23 mouse cellular contexts compared by ENCODE assay signal in genomic region chr12:79456251-79456650, GRCm38 (mm10).
DNase-seq lines count a peak whose midpoint lies in the region; ATAC-seq lines count a peak whose summit lies in the region.
"Had no signal": no experiment of that assay in that cellular context is flagged by ENCODE, and none has a peak within 500 bp of the region (broad histone marks: within the 10 kb centered on the region; RNA-seq: fewer than 3 reads in every experiment).

No protein-coding gene starts in this region.

- no peak for DNase-seq in kidney, postnatal 10 days
- DNase-seq in embryonic facial prominence, embryonic 10.5 days (ENCODE audit: low spot score), result no peak
- no peak for DNase-seq in gastrocnemius, adult 18-20 months (ENCODE audit: low spot score)
- DNase-seq in right cerebral cortex, postnatal 4 days, result no peak
- DNase-seq: adrenal gland, adult 2 months; cerebellum, adult 18-20 months; cerebellum, postnatal 14 days; gastrocnemius, postnatal 36 days; heart, postnatal 36 days; left cerebral cortex, postnatal 4 days; lung, adult 18-20 months; lung, postnatal 10 days; thymus, postnatal 25 days had no signal

- H3K9me3 ChIP-seq in kidney, embryonic 14.5 days (ENCODE audit: control insufficient read depth, low read length), result no peaks in the 10 kb centered on the region
- no peaks in the 10 kb centered on the region for H3K9me3 ChIP-seq in embryonic facial prominence, embryonic 10.5 days
- H3K9me3 ChIP-seq in embryonic facial prominence, embryonic 13.5 days, result no peaks in the 10 kb centered on the region
- H3K9me3 ChIP-seq in forebrain, embryonic 15.5 days, result no peaks in the 10 kb centered on the region
- H3K9me3 ChIP-seq: heart, embryonic 15.5 days; liver, embryonic 12.5 days; midbrain, embryonic 13.5 days; neural tube, embryonic 13.5 days; stomach, embryonic 15.5 days had no signal

- H3K4me2 ChIP-seq in kidney, embryonic 14.5 days (replicated peaks; ENCODE audit: low read depth, low read length), result no peak overlapping the region
- H3K4me2 ChIP-seq in embryonic facial prominence, embryonic 13.5 days, result no peak overlapping the region
- H3K4me2 ChIP-seq in forebrain, embryonic 15.5 days (replicated peaks), result no peak overlapping the region
- H3K4me2 ChIP-seq: heart, embryonic 15.5 days; liver, embryonic 12.5 days; midbrain, embryonic 13.5 days; stomach, embryonic 15.5 days had no signal

- no peaks in the 10 kb centered on the region for H3K36me3 ChIP-seq in kidney, embryonic 14.5 days (ENCODE audit: control insufficient read depth, insufficient read depth, low read length)
- H3K36me3 ChIP-seq in embryonic facial prominence, embryonic 10.5 days (replicated peaks), result no peaks in the 10 kb centered on the region
- no peaks in the 10 kb centered on the region for H3K36me3 ChIP-seq in embryonic facial prominence, embryonic 13.5 days
- H3K36me3 ChIP-seq in forebrain, embryonic 15.5 days, result no peaks in the 10 kb centered on the region
- H3K36me3 ChIP-seq: heart, embryonic 15.5 days; liver, embryonic 12.5 days; midbrain, embryonic 13.5 days; neural tube, embryonic 13.5 days; stomach, embryonic 15.5 days had no signal

- H3K4me3 ChIP-seq in kidney, embryonic 14.5 days (ENCODE audit: low read length), result no peak overlapping the region
- H3K4me3 ChIP-seq in embryonic facial prominence, embryonic 10.5 days, result no peak overlapping the region
- H3K4me3 ChIP-seq in embryonic facial prominence, embryonic 13.5 days, result no peak overlapping the region
- no peak overlapping the region for H3K4me3 ChIP-seq in forebrain, embryonic 15.5 days
- H3K4me3 ChIP-seq: heart, embryonic 15.5 days; liver, embryonic 12.5 days; midbrain, embryonic 13.5 days; neural tube, embryonic 13.5 days; stomach, embryonic 15.5 days had no signal

- WGBS in kidney, embryonic 14.5 days, result 57% methylated on average over 9 of the region's 9 CpGs
- 89% methylated on average over 9 of the region's 9 CpGs for WGBS in embryonic facial prominence, embryonic 10.5 days
- 88% methylated on average over 9 of the region's 9 CpGs for WGBS in embryonic facial prominence, embryonic 13.5 days
- WGBS in forebrain, embryonic 15.5 days, result 75% methylated on average over 9 of the region's 9 CpGs

- H3K27ac ChIP-seq in kidney, embryonic 14.5 days (ENCODE audit: low read depth, low read length), result peak overlapping the region; percentile 81; the same call in 1 of the 2 replicates
- H3K27ac ChIP-seq in embryonic facial prominence, embryonic 10.5 days (replicated peaks), result peak overlapping the region; percentile 55
- 0 out of 2 replicates have a peak overlapping the region, but pooled peaks have one; percentile 75 for H3K27ac ChIP-seq in embryonic facial prominence, embryonic 13.5 days
- peak overlapping the region; percentile 21; the same call in 1 of the 2 replicates for H3K27ac ChIP-seq in forebrain, embryonic 15.5 days (replicated peaks)
- H3K27ac ChIP-seq: heart, embryonic 15.5 days; liver, embryonic 12.5 days; midbrain, embryonic 13.5 days; neural tube, embryonic 13.5 days; stomach, embryonic 15.5 days had no signal

- H3K4me1 ChIP-seq in kidney, embryonic 14.5 days (ENCODE audit: control insufficient read depth, insufficient read depth, low read length), result peaks cover 13% of the 10 kb centered on the region
- peaks cover 21% of the 10 kb centered on the region for H3K4me1 ChIP-seq in embryonic facial prominence, embryonic 10.5 days
- H3K4me1 ChIP-seq in embryonic facial prominence, embryonic 13.5 days, result peaks cover 10% of the 10 kb centered on the region
- H3K4me1 ChIP-seq in forebrain, embryonic 15.5 days, result peaks cover 13% of the 10 kb centered on the region
- H3K4me1 ChIP-seq: liver, embryonic 12.5 days; stomach, embryonic 15.5 days had no signal

- 0 out of 2 replicates have a peak, but pooled peaks have one; percentile 38 for ATAC-seq in kidney, embryonic 14.5 days (ENCODE audit: low FRiP score, low TSS enrichment)
- ATAC-seq in embryonic facial prominence, embryonic 13.5 days (ENCODE audit: insufficient number of reproducible peaks, insufficient read depth, low FRiP score, low TSS enrichment, low read depth), result no peak
- no peak for ATAC-seq in forebrain, embryonic 15.5 days (replicated peaks)
- ATAC-seq: hindbrain, embryonic 16.5 days; intestine, embryonic 16.5 days; liver, embryonic 12.5 days had no signal

- H3K27me3 ChIP-seq in kidney, embryonic 14.5 days (ENCODE audit: control insufficient read depth, insufficient read depth, low read length), result no peaks in the 10 kb centered on the region
- no peaks in the 10 kb centered on the region for H3K27me3 ChIP-seq in embryonic facial prominence, embryonic 10.5 days (replicated peaks; ENCODE audit: low read depth, poor library complexity, severe bottlenecking)
- no peaks in the 10 kb centered on the region for H3K27me3 ChIP-seq in embryonic facial prominence, embryonic 13.5 days
- H3K27me3 ChIP-seq in forebrain, embryonic 15.5 days, result no peaks in the 10 kb centered on the region
- H3K27me3 ChIP-seq: heart, embryonic 15.5 days; liver, embryonic 12.5 days; midbrain, embryonic 13.5 days; neural tube, embryonic 13.5 days; stomach, embryonic 15.5 days had no signal

- H3K9ac ChIP-seq in kidney, embryonic 14.5 days (ENCODE audit: low read depth, low read length), result no peak overlapping the region
- no peak overlapping the region for H3K9ac ChIP-seq in embryonic facial prominence, embryonic 13.5 days
- H3K9ac ChIP-seq in forebrain, embryonic 15.5 days (replicated peaks), result no peak overlapping the region
- H3K9ac ChIP-seq: heart, embryonic 15.5 days; liver, embryonic 12.5 days; midbrain, embryonic 13.5 days; neural tube, embryonic 13.5 days; stomach, embryonic 15.5 days had no signal

Comparison
In these comparisons a context has a peak if more than half of its experiments do, and no peak if none do; other contexts are left out.
1. H3K27ac ChIP-seq: peak in every context shown above with its lines; median percentile 81 in kidney, embryonic 14.5 days; 75 in embryonic facial prominence, embryonic 13.5 days; 55 in embryonic facial prominence, embryonic 10.5 days; 21 in forebrain, embryonic 15.5 days.